Mouse (Mus musculus): Measurements from ENCODE around the gene Sphkap.

Gene Sphkap

GRCm38 (mm10) chr1:83297137-83298076 lies 110.6 kb downstream of the Sphkap start:
- no peak for DNase-seq (ENCODE audit: low spot score in 2 of 2)

- DNase-seq (ENCODE audit: low spot score in 2 of 2), result no peak
These were observed 122.1 kb downstream of the Sphkap start for GRCm38 (mm10) chr1:83285866-83286265.

- peak; percentile 69 to 86 for DNase-seq (ENCODE audit: low spot score in 2 of 2)
These were observed 131.0 kb downstream of the Sphkap start for GRCm38 (mm10) chr1:83277044-83277443.

GRCm38 (mm10) chr1:83276637-83277036 lies 131.4 kb downstream of the Sphkap start:
- DNase-seq (ENCODE audit: low spot score in 2 of 2), result no peak

GRCm38 (mm10) chr1:83251746-83252145 lies 156.3 kb downstream of the Sphkap start:
- DNase-seq (ENCODE audit: low spot score in 2 of 2), result no peak

GRCm38 (mm10) chr1:83248235-83248746 lies 159.7 kb downstream of the Sphkap start:
- no peak for DNase-seq (ENCODE audit: low spot score in 2 of 2)

GRCm38 (mm10) chr1:83227946-83228345 lies 180.1 kb downstream of the Sphkap start:
- DNase-seq (ENCODE audit: low spot score in 2 of 2), result no peak

- no peak for DNase-seq (ENCODE audit: low spot score in 2 of 2)
These were observed 183.5 kb downstream of the Sphkap start for GRCm38 (mm10) chr1:83224423-83224960.

- no peak for DNase-seq (ENCODE audit: low spot score in 2 of 2)
These were observed 184.9 kb downstream of the Sphkap start for GRCm38 (mm10) chr1:83223072-83223471.

- DNase-seq (ENCODE audit: low spot score in 2 of 2), result peak; percentile 8 to 53
These were observed 189.7 kb downstream of the Sphkap start for GRCm38 (mm10) chr1:83218260-83218659.

GRCm38 (mm10) chr1:83209981-83210380 lies 198.0 kb downstream of the Sphkap start:
- no peak for DNase-seq (ENCODE audit: low spot score in 2 of 2)
